9 mouse cellular contexts compared by ENCODE assay signal in genomic region chr3:27765929-27766328, GRCm38 (mm10). TPM values are rescaled to one million over a fixed set of nuclear protein-coding genes. Genes with fewer than 3 reads are reported as not detected.
DNase-seq lines count a peak whose midpoint lies in the region; ATAC-seq and TF ChIP-seq lines count a peak whose summit lies in the region.
"Had no signal": no experiment of that assay in that cellular context is flagged by ENCODE, and none has a peak within 500 bp of the region (broad histone marks: within the 10 kb centered on the region; RNA-seq: fewer than 3 reads in every experiment).

No protein-coding gene starts in this region.

- no peak for TF ChIP-seq EP300 in heart, adult 2 months (IDR thresholded peaks at IDR 0.05; ENCODE audit: insufficient read depth, low read depth, low read length)

- TF ChIP-seq CTCF in bone marrow, adult 2 months (IDR thresholded peaks at IDR 0.05; ENCODE audit: control insufficient read depth, insufficient read depth, low read length) = no peak
- no peak for TF ChIP-seq CTCF in heart, adult 2 months (IDR thresholded peaks at IDR 0.05)

- no peak overlapping the region for H3K4me3 ChIP-seq in bone marrow, adult 2 months (replicated peaks; ENCODE audit: control insufficient read depth, low read depth, low read length)
- H3K4me3 ChIP-seq in heart, adult 2 months = no peak overlapping the region
- H3K4me3 ChIP-seq in lung, embryonic 15.5 days = no peak overlapping the region
- H3K4me3 ChIP-seq: limb, embryonic 12.5 days had no signal

- intact Hi-C loops in left cerebral cortex, postnatal 4 days (cut with DNase I) = no loop called here
- intact Hi-C loops in heart, adult 2 months (cut with DNase I) = no loop called here

- H3K36me3 ChIP-seq in heart, adult 2 months (ENCODE audit: control insufficient read depth, insufficient read depth, low read length) = no peaks in the 10 kb centered on the region
- no peaks in the 10 kb centered on the region for H3K36me3 ChIP-seq in lung, embryonic 15.5 days
- H3K36me3 ChIP-seq: limb, embryonic 12.5 days had no signal

- H3K9ac ChIP-seq in heart, adult 2 months (ENCODE audit: low read depth, low read length) = no peak overlapping the region
- H3K9ac ChIP-seq in lung, embryonic 15.5 days = no peak overlapping the region
- H3K9ac ChIP-seq: limb, embryonic 12.5 days had no signal

- no peaks in the 10 kb centered on the region; the same call in 1 of the 2 replicates for H3K4me1 ChIP-seq in bone marrow, adult 2 months (ENCODE audit: control insufficient read depth, insufficient read depth, low read length)
- H3K4me1 ChIP-seq in heart, adult 2 months (ENCODE audit: control insufficient read depth, insufficient read depth, low read length) = peaks cover 4% of the 10 kb centered on the region; the same call in 1 of the 2 replicates
- H3K4me1 ChIP-seq in lung, embryonic 15.5 days = peaks cover 22% of the 10 kb centered on the region
- H3K4me1 ChIP-seq: limb, embryonic 12.5 days had no signal

- peak; percentile 60; the same call in 1 of the 2 replicates for ATAC-seq in lung, embryonic 15.5 days (ENCODE audit: borderline replicate concordance, extremely low read depth, low FRiP score, low TSS enrichment)
- ATAC-seq in inflammation-experienced regulatory T-cells, adult 6 months = no peak

- no peak overlapping the region for H3K4me2 ChIP-seq in lung, embryonic 15.5 days
- H3K4me2 ChIP-seq: limb, embryonic 12.5 days had no signal

- H3K27me3 ChIP-seq in heart, adult 2 months (ENCODE audit: control insufficient read depth, insufficient read depth, low read length) = no peaks in the 10 kb centered on the region
- no peaks in the 10 kb centered on the region for H3K27me3 ChIP-seq in lung, embryonic 15.5 days
- H3K27me3 ChIP-seq: limb, embryonic 12.5 days had no signal

- peak; percentile 5 for DNase-seq in left cerebral cortex, adult 11 months (ENCODE audit: low spot score)
- no peak for DNase-seq in left cerebral cortex, postnatal 4 days
- peak; percentile 38 to 60 for DNase-seq in heart, adult 2 months
- DNase-seq in T-cell, adult 2 months (ENCODE audit: low spot score) = no peak
- DNase-seq in testis, postnatal 10 days (ENCODE audit: low spot score) = no peak

- no peaks in the 10 kb centered on the region for H3K9me3 ChIP-seq in lung, embryonic 15.5 days
- H3K9me3 ChIP-seq: limb, embryonic 12.5 days had no signal

- H3K79me2 ChIP-seq in heart, adult 2 months (replicated peaks; ENCODE audit: control insufficient read depth, insufficient read depth, low read length) = no peaks in the 10 kb centered on the region

- H3K27ac ChIP-seq in bone marrow, adult 2 months (ENCODE audit: control insufficient read depth, insufficient read depth, low read depth, low read length, poor library complexity) = peak overlapping the region; percentile 53; the same call in 1 of the 2 replicates
- H3K27ac ChIP-seq in heart, adult 2 months = peak overlapping the region; percentile 54
- peak overlapping the region; percentile 82 for H3K27ac ChIP-seq in lung, embryonic 15.5 days
- H3K27ac ChIP-seq: limb, embryonic 12.5 days had no signal

- WGBS in bone marrow, adult 2 months = 49% methylated on average over 7 of the region's 7 CpGs
- 44% methylated on average over 7 of the region's 7 CpGs for WGBS in heart, adult 2 months
- WGBS in lung, embryonic 15.5 days = 18% methylated on average over 7 of the region's 7 CpGs

- no peak for TF ChIP-seq POLR2A in bone marrow, adult 2 months (IDR thresholded peaks at IDR 0.05; ENCODE audit: borderline replicate concordance, control insufficient read depth, low read depth, low read length)
- TF ChIP-seq POLR2A in heart, adult 2 months (IDR thresholded peaks at IDR 0.05; ENCODE audit: insufficient read depth, low read depth, low read length) = no peak

RNA-seq across cellular contexts. Expression of gene Fndc3b, which starts 54.8 kb away (rescaled TPM):
- total RNA-seq in left cerebral cortex, postnatal 4 days (2021) = 10 to 100 TPM; 25.9 to 26.4 TPM
- 3.3 and 4.2 TPM in 2 replicates for polyA plus RNA-seq in bone marrow, adult 2 months (2011; ENCODE audit: insufficient read depth, insufficient read length, low replicate concordance, missing spikeins)
- 10 to 100 TPM; 52.1 to 57.4 TPM for total RNA-seq in heart, adult 2 months (2021)
- polyA plus RNA-seq in heart, adult 2 months (2012; rRNA removed) = 15.3 and 24.7 TPM in 2 replicates
- 33.5 and 35.7 TPM in 2 replicates for polyA plus RNA-seq in lung, embryonic 15.5 days (2015; fragmentation: Nextera tagmentation; extraction: Ambion mirVana)
- under 1 TPM; 0.26 to 0.42 (median 0.28) TPM for polyA plus RNA-seq in inflammation-experienced regulatory T-cells, adult 6 months (2017; shearing (Covaris generic))

Comparison
In these comparisons a context has a peak if more than half of its experiments do, and no peak if none do; other contexts are left out.
1. DNase-seq: peak in left cerebral cortex, adult 11 months (single experiment) and heart, adult 2 months (2 of 2); none in left cerebral cortex, postnatal 4 days (single experiment), T-cell, adult 2 months (single experiment) and testis, postnatal 10 days (single experiment).
2. Peak in every context shown above with its lines, with median percentiles within 50 percentile points of each other: H3K27ac ChIP-seq.